Mouse (Mus musculus) liver, embryonic 14.5 days (tissue): ENCODE data around the gene Stac2.

Experiments used
- CTCF ChIP-seq: IDR thresholded peaks from 2 replicates; pipeline ENCODE4 v1.5.1; 2016; ENCODE audit warnings: antibody characterized with exemption, low read depth, control low read depth
- EP300 ChIP-seq: IDR thresholded peaks from 2 replicates; pipeline ENCODE4 v1.6.1; 2016; ENCODE audit warnings: antibody characterized with exemption, low read depth

GRCm38 (mm10) chr11:98050520-98050815 lies 2.8 kb downstream of the Stac2 start:
- TF ChIP-seq CTCF: no peak
- TF ChIP-seq EP300: no peak
